Mouse (Mus musculus): ENCODE results near the gene Fanca.

DNA sequence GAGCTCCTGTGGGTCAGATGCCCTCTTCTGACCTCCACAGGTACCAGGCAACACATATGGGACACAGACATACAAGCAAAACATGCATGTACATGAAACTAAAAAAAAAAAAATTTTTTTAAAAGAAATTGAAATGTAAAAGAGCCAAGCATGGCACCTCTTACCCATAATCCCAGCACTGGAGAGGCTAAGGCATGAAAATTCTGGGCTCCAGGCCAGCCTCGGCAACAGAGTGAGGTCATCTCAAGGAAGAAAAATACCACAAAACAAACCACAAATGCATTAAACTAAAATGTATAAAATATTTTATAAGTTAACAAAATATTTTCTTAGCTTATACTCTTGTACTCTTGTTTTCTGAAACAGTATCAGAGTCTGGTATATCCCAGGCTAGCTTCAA, 97.5 kb downstream of the Fanca start:
- TF ChIP-seq POLR2A (IDR thresholded peaks at IDR 0.05; ENCODE audit: insufficient read depth, low read depth, low read length), result no peak
- no peak for TF ChIP-seq CTCF (IDR thresholded peaks at IDR 0.05)

Data from heart, adult 2 months (tissue).